Mouse (Mus musculus): ENCODE data around the gene Cel. TPM values are rescaled to one million over a fixed set of nuclear protein-coding genes. Genes with fewer than 3 reads are reported as not detected.
A peak's percentile ranks its signal among the peaks of the same experiment; 100 is the strongest.

Gene Cel
- polyA plus RNA-seq, 1 experiment from 2014 or later: 3.3 TPM

DNA sequence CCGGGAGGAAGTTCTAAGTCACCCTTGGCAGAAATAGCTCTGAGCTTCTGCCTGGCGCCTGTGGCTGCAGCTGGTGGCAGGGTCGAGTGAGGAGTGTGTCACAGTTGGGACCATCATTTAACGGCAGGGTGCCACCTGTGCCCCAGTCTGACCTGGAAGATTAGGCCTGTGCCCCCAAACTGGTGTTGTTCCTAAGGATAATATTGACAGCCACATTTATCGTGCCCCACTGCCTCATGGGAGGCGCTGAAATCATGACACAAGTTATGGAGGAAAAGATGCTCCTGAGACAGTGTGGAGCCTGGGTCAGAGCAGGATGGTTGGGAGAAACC is 36.3 kb upstream of the Cel start:
- DNase-seq (ENCODE audit: low spot score) (no peak), ATAC-seq (ENCODE audit: low FRiP score, low TSS enrichment) (no peak)
- TF ChIP-seq CTCF (IDR thresholded peaks at IDR 0.05; ENCODE audit: low read depth) (no peak), EP300 (optimal IDR thresholded peaks at IDR 0.05) (no peak)
- Histone ChIP-seq H3K27ac (replicated peaks) (no peak overlapping the region), H3K4me3 (ENCODE audit: low read depth, low read length) (no peak overlapping the region), H3K36me3 (ENCODE audit: control insufficient read depth, insufficient read depth, low read length) (no peaks in the 10 kb centered on the region), H3K27me3 (ENCODE audit: control insufficient read depth, insufficient read depth, low read length) (no peaks in the 10 kb centered on the region), H3K4me1 (replicated peaks; ENCODE audit: control insufficient read depth, insufficient read depth) (no peaks in the 10 kb centered on the region), H3K9ac (ENCODE audit: low read length) (no peak overlapping the region), H3K4me2 (replicated peaks; ENCODE audit: low read depth) (no peak overlapping the region), H3K9me3 (ENCODE audit: control insufficient read depth, low read length) (no peaks in the 10 kb centered on the region)
- 68% methylated on average over 6 of the region's 6 CpGs for WGBS

DNA sequence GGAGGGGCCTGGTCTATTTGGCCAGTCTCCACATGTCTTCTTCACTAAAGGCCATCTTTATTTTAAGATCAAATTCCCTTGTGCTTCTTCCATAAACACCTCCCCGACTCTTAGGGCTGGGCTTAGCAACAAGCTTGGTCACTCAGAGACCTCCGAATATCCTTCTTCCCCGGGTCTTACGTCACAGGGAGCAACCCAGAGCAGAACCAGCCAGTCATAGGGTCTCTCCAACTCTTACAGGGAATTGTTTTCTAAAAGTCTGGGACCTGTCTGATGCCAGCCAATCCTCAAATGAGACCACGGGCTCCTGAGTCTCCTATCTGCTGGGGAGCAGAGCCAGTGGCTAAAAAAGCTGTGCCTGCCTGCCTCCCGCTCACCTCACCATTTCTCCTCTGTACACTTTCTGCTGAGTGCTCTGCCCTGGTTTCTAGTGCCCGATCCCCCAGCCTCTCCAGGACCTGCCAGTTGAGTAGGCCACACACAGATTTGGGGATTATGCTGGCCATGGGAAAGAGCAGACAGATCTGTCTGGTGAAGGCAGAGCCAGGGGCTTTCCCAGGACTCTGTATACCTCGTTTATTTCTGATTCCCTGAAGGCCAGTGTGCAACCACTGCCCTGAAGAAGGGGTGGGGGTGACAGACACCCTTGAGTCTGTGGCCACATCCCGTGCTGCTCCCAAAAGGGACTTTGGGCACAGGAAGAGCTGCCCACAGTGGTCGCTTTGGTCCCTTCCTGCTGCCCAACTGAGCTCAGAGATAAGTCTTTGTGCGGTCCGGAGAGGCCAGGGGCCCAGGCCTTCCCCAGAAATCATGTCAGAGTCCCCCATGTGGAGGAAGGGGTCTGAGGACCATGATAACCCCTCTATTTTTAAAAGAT is 35.7 kb upstream of the Cel start:
- 52% methylated on average over 12 of the region's 12 CpGs for WGBS
- Histone ChIP-seq H3K4me1 (replicated peaks; ENCODE audit: control insufficient read depth, insufficient read depth) (no peaks in the 10 kb centered on the region), H3K36me3 (ENCODE audit: control insufficient read depth, insufficient read depth, low read length) (no peaks in the 10 kb centered on the region), H3K27ac (replicated peaks) (no peak overlapping the region), H3K4me2 (replicated peaks; ENCODE audit: low read depth) (no peak overlapping the region), H3K9me3 (ENCODE audit: control insufficient read depth, low read length) (no peaks in the 10 kb centered on the region), H3K27me3 (ENCODE audit: control insufficient read depth, insufficient read depth, low read length) (no peaks in the 10 kb centered on the region), H3K4me3 (ENCODE audit: low read depth, low read length) (no peak overlapping the region), H3K9ac (ENCODE audit: low read length) (no peak overlapping the region; the same call in 1 of the 2 replicates)
- DNase-seq (ENCODE audit: low spot score) (no peak), ATAC-seq (ENCODE audit: low FRiP score, low TSS enrichment) (no peak)
- no peak for TF ChIP-seq CTCF (IDR thresholded peaks at IDR 0.05; ENCODE audit: low read depth)
- no peak for TF ChIP-seq EP300 (optimal IDR thresholded peaks at IDR 0.05)

DNA sequence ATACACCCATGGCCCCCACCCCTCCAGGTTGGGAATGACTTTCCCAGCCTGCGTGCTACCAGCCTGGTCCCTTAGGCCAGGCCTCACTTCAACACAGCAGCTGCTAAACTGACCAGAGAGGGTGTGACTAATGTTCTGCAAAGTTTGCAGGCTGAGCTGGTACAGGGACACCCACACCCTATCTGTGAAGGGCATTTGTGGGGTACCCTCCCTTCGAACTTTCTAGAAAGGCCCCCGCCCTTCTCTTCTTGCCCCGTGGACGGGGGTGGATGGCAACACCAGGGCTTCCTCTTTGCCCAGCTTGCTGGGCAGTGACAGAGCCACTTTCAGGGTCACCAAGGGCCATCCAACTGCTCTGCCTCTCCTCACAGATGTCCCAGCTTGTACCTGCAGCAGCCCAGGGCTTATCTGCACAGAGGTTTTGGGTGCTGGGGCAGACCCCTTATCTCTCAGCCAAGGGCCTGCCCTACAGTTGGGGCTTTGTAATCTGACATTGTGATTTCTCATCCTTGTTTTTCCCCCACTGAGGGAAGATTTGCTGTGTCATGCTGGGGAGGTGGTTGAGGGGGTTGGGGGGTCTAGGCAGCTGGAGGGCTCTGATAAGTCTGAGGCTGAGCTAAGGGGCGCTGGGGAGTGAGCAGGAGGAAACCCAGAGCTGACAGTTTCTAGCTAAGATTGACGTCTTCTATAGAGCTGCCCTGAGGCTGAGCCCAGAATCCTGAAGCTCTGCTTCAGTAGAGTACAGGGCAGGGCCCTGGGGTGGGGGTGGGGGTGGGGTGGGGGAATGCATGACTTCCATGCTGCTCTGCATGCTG is 34.7 kb upstream of the Cel start:
- no peaks in the 10 kb centered on the region for H3K36me3 ChIP-seq (ENCODE audit: control insufficient read depth, insufficient read depth, low read length)
- no peaks in the 10 kb centered on the region for H3K9me3 ChIP-seq (ENCODE audit: control insufficient read depth, low read length)
- H3K27ac ChIP-seq (replicated peaks): no peak overlapping the region
- DNase-seq (ENCODE audit: low spot score) (no peak), ATAC-seq (ENCODE audit: low FRiP score, low TSS enrichment) (no peak)
- no peak overlapping the region for H3K4me2 ChIP-seq (replicated peaks; ENCODE audit: low read depth)
- 66% methylated on average over 7 of the region's 7 CpGs for WGBS
- H3K27me3 ChIP-seq (ENCODE audit: control insufficient read depth, insufficient read depth, low read length): no peaks in the 10 kb centered on the region
- no peak for TF ChIP-seq CTCF (IDR thresholded peaks at IDR 0.05; ENCODE audit: low read depth)
- TF ChIP-seq EP300 (optimal IDR thresholded peaks at IDR 0.05): no peak
- no peaks in the 10 kb centered on the region for H3K4me1 ChIP-seq (replicated peaks; ENCODE audit: control insufficient read depth, insufficient read depth)
- H3K4me3 ChIP-seq (ENCODE audit: low read depth, low read length): no peak overlapping the region
- no peak overlapping the region for H3K9ac ChIP-seq (ENCODE audit: low read length)

DNA sequence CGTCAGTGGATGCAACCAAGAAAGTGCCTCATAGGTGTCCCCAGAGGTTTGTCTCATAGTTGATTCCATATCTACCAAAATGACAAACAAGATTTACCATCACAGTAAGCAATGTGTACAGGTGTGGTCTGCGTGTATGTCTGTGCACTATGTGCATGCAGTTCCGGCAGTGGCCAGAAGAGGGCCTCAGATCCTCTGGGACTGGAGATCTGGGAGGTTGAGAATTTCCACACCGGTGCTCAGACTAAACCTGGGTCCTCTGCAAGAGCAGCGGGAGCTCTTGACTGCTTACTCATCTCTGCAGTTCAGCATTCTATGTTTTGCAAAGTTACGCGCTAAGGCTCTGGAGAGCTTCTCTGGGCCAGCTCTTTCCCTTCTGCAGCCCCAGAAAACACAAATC is 33.8 kb upstream of the Cel start:
- Histone ChIP-seq H3K9ac (ENCODE audit: low read length) (no peak overlapping the region), H3K4me3 (ENCODE audit: low read depth, low read length) (no peak overlapping the region), H3K36me3 (ENCODE audit: control insufficient read depth, insufficient read depth, low read length) (no peaks in the 10 kb centered on the region), H3K27me3 (ENCODE audit: control insufficient read depth, insufficient read depth, low read length) (no peaks in the 10 kb centered on the region), H3K4me1 (replicated peaks; ENCODE audit: control insufficient read depth, insufficient read depth) (no peaks in the 10 kb centered on the region), H3K4me2 (replicated peaks; ENCODE audit: low read depth) (no peak overlapping the region), H3K27ac (replicated peaks) (no peak overlapping the region), H3K9me3 (ENCODE audit: control insufficient read depth, low read length) (no peaks in the 10 kb centered on the region)
- DNase-seq (ENCODE audit: low spot score) (no peak), ATAC-seq (ENCODE audit: low FRiP score, low TSS enrichment) (no peak)
- 92% methylated on average over 7 of the region's 7 CpGs for WGBS
- TF ChIP-seq EP300 (optimal IDR thresholded peaks at IDR 0.05): no peak
- peak; percentile 48 for TF ChIP-seq CTCF (IDR thresholded peaks at IDR 0.05; ENCODE audit: low read depth)

DNA sequence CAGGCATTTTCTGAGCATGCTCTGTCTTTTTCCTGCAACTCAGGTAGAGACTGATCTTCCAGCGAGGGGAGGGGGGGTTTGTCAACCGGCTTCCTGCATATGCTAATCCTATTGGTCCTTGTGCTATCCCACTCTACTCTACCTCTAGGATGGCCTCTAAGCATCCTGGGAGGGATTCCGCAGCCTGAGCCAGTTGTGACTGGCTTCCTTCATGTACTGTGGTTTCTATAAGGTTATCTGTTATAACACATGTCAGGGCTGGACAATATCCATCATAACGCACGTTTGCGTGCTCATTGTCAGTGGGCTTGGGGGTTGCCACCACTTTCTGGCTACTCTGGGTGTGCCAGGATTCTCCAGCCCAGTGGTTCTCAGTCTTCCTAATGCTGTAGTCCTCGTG is 32.8 kb upstream of the Cel start:
- DNase-seq (ENCODE audit: low spot score) (no peak), ATAC-seq (ENCODE audit: low FRiP score, low TSS enrichment) (no peak)
- no peaks in the 10 kb centered on the region for H3K4me1 ChIP-seq (replicated peaks; ENCODE audit: control insufficient read depth, insufficient read depth)
- H3K4me2 ChIP-seq (replicated peaks; ENCODE audit: low read depth): no peak overlapping the region
- H3K9ac ChIP-seq (ENCODE audit: low read length): no peak overlapping the region
- H3K27ac ChIP-seq (replicated peaks): no peak overlapping the region
- no peaks in the 10 kb centered on the region for H3K27me3 ChIP-seq (ENCODE audit: control insufficient read depth, insufficient read depth, low read length)
- H3K4me3 ChIP-seq (ENCODE audit: low read depth, low read length): no peak overlapping the region
- H3K9me3 ChIP-seq (ENCODE audit: control insufficient read depth, low read length): no peaks in the 10 kb centered on the region
- H3K36me3 ChIP-seq (ENCODE audit: control insufficient read depth, insufficient read depth, low read length): no peaks in the 10 kb centered on the region
- no peak for TF ChIP-seq EP300 (optimal IDR thresholded peaks at IDR 0.05)
- 72% methylated on average over 7 of the region's 7 CpGs for WGBS

DNA sequence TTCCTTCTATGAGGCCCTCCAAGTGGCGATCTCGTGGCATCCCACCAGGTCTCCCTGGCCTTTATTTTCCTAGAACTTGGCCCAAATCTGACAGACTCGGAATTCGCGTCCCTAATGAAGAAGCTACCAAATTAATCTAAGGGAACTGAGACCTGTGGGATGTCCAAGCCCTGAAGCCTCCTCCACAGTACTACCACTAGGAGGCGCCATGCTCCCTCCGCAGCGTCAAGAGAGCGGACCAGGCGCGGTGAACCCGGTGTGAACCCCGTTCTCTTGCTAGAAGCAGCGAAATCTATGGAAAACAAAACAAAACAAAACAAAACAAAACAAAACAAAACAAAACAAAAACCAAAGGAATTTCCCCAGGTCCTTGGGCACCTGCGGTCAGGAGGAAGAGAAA is 29.6 kb upstream of the Cel start:
- H3K4me3 ChIP-seq (ENCODE audit: low read depth, low read length): no peak overlapping the region
- no peaks in the 10 kb centered on the region for H3K9me3 ChIP-seq (ENCODE audit: control insufficient read depth, low read length)
- DNase-seq (ENCODE audit: low spot score): peak; percentile 72
- no peaks in the 10 kb centered on the region for H3K4me1 ChIP-seq (replicated peaks; ENCODE audit: control insufficient read depth, insufficient read depth)
- no peak overlapping the region for H3K9ac ChIP-seq (ENCODE audit: low read length)
- no peak overlapping the region for H3K4me2 ChIP-seq (replicated peaks; ENCODE audit: low read depth)
- H3K27ac ChIP-seq (replicated peaks): no peak overlapping the region
- H3K27me3 ChIP-seq (ENCODE audit: control insufficient read depth, insufficient read depth, low read length): no peaks in the 10 kb centered on the region
- no peaks in the 10 kb centered on the region for H3K36me3 ChIP-seq (ENCODE audit: control insufficient read depth, insufficient read depth, low read length)
- WGBS: 12% methylated on average over 15 of the region's 15 CpGs
- ATAC-seq (ENCODE audit: low FRiP score, low TSS enrichment): 0 out of 2 replicates have a peak, but pooled peaks have one; percentile 68
- TF ChIP-seq CTCF (IDR thresholded peaks at IDR 0.05; ENCODE audit: low read depth) (peak; percentile 92), EP300 (optimal IDR thresholded peaks at IDR 0.05) (no peak)

Measured in stomach, postnatal 0 days (tissue).